Mouse (Mus musculus): ENCODE data around the gene Usp47. TPM values are rescaled to one million over a fixed set of nuclear protein-coding genes. Genes with fewer than 3 reads are reported as not detected.

Usp47 gene
- polyA plus RNA-seq, 1 experiment, result 37.8 TPM

DNA sequence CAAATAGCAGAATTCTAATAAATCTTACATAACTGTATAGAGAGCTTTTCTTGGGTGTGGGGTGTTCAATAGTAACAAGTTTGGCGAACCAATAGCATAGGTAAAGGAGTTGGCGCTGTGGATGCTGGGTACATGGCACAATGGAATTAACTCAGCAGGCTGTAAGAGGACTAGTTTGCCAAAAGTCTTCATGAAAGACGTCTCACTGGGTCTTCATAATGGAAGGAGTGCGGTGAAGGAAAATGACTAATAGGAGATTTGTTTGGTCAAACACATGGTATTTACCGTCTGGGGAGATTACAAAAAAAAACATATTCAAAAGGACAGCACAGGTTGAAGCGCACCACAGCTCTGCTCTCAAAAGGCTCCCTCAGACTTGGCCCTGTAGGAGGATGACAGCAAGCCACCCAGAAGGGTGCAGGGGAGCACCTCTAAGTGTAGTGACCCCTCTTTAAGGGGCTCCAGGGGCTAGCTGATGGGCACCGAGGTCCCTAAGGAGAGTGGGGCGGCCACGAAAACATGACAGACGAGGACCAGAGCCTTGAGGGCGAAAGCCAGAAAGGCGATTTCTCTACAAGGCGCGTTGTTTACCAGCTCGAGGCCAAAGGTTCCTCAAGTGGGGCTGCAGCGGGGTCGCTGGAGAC, 676 bp upstream of the Usp47 start:
- H3K27ac ChIP-seq (replicated peaks; ENCODE audit: low read depth, low read length), result peak overlapping the region; percentile 95
- H3K4me1 ChIP-seq (ENCODE audit: control insufficient read depth, insufficient read depth, insufficient read length, low read length), result peaks cover 8% of the 10 kb centered on the region
- peak overlapping the region; percentile 86 for H3K4me3 ChIP-seq (ENCODE audit: insufficient read depth, low read depth, low read length)

GRCm38 (mm10) chr7:112023601-112024445, 519 bp downstream of the Usp47 start:
- H3K4me1 ChIP-seq (ENCODE audit: control insufficient read depth, insufficient read depth, insufficient read length, low read length), result peaks cover 11% of the 10 kb centered on the region
- H3K27ac ChIP-seq (replicated peaks; ENCODE audit: low read depth, low read length), result peak overlapping the region; percentile 92
- H3K4me3 ChIP-seq (ENCODE audit: insufficient read depth, low read depth, low read length), result peak overlapping the region; percentile 86

DNA sequence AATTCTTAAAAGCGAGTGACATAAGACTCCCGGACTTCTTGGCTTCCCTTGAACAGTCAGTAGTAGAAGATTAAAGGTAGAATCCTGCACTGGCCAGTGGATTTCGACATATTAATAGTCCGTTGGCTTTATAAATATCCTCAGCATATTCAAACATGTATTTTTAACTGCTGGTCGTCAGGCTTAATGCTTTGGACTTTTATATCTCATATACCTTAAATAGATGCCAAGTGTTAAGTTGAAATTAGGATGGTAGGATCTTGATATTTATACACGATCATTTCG, 1.1 kb downstream of the Usp47 start:
- peak overlapping the region; percentile 92 for H3K27ac ChIP-seq (replicated peaks; ENCODE audit: low read depth, low read length)
- peaks cover 11% of the 10 kb centered on the region for H3K4me1 ChIP-seq (ENCODE audit: control insufficient read depth, insufficient read depth, insufficient read length, low read length)
- H3K4me3 ChIP-seq (ENCODE audit: insufficient read depth, low read depth, low read length), result peak overlapping the region; percentile 86

DNA sequence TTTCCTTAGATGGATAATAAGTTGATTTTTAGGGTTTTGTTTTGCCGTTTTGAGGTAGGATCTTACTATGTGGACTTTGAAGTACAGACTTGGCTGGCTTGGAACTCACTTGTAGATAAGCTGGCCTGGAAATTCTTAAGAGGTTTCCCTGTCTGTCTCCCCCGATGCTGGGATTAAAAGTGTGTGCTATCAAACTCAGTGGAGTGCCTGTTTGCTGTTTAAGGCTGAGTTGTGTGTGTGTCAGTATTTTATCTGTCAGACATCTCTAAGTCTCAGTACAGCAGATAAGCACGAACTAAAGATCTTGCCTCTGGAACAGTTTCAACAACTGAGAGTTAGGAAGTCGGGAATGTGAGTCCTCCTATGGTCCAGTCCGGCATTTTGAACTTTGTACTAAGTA, 1.6 kb downstream of the Usp47 start:
- Histone ChIP-seq H3K4me3 (ENCODE audit: insufficient read depth, low read depth, low read length) (peak overlapping the region; percentile 34), H3K4me1 (ENCODE audit: control insufficient read depth, insufficient read depth, insufficient read length, low read length) (peaks cover 11% of the 10 kb centered on the region), H3K27ac (replicated peaks; ENCODE audit: low read depth, low read length) (no peak overlapping the region)

- H3K27ac ChIP-seq (replicated peaks; ENCODE audit: low read depth, low read length), result no peak overlapping the region
- H3K4me3 ChIP-seq (ENCODE audit: insufficient read depth, low read depth, low read length), result no peak overlapping the region
- H3K4me1 ChIP-seq (ENCODE audit: control insufficient read depth, insufficient read depth, insufficient read length, low read length), result peaks cover 8% of the 10 kb centered on the region; the same call in 1 of the 2 replicates
These were observed 7.3 kb downstream of the Usp47 start for GRCm38 (mm10) chr7:112030594-112030993.

DNA sequence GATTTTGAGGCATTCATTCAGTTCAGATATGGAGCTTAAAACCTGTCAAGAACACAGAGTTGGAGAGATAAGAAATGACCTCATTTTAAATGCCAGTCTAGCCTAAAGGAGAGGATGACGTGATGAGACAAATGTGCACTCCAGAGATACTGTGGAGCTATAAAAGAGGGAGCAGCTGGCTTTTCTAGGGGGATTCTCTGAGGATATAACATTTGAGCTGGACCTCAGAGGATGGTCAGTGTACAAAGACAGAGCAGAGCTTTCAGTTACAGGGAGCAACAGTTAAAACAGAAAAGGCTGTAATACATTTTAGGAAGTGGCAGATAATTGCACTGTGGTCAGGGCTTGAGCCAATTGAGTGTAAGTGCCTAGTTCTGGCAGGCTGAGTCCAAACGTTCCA, 12.5 kb downstream of the Usp47 start:
- H3K27ac ChIP-seq (replicated peaks; ENCODE audit: low read depth, low read length), result no peak overlapping the region; the same call in 1 of the 2 replicates
- H3K4me3 ChIP-seq (ENCODE audit: insufficient read depth, low read depth, low read length), result no peak overlapping the region
- H3K4me1 ChIP-seq (ENCODE audit: control insufficient read depth, insufficient read depth, insufficient read length, low read length), result 0 out of 2 replicates have a peak, but pooled peaks cover 2% of the 10 kb centered on the region

GRCm38 (mm10) chr7:112036636-112037035, 13.3 kb downstream of the Usp47 start:
- Histone ChIP-seq H3K27ac (replicated peaks; ENCODE audit: low read depth, low read length) (no peak overlapping the region), H3K4me3 (ENCODE audit: insufficient read depth, low read depth, low read length) (no peak overlapping the region), H3K4me1 (ENCODE audit: control insufficient read depth, insufficient read depth, insufficient read length, low read length) (0 out of 2 replicates have a peak, but pooled peaks cover 2% of the 10 kb centered on the region)

DNA sequence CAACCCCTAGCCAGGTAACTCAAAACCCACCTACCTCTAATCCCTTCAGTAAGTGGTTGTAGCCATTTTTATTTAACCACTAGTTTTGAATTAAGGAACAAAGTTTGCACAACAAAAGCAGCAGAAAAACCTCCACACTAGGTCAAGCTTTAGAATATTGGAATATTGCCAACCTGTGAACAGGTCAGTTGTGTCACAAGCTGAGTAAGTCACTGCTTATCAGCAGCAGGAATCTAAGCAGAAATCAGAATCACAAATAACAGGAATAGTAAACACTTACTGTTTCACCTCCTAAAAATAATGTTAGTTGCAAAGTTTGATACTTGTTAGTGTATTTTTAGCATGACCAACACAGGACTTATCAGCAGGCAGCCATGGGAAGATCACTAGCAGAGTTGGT, 17.0 kb downstream of the Usp47 start:
- no peak overlapping the region for H3K27ac ChIP-seq (replicated peaks; ENCODE audit: low read depth, low read length)
- peaks cover 5% of the 10 kb centered on the region; the same call in 1 of the 2 replicates for H3K4me1 ChIP-seq (ENCODE audit: control insufficient read depth, insufficient read depth, insufficient read length, low read length)
- H3K4me3 ChIP-seq (ENCODE audit: insufficient read depth, low read depth, low read length), result no peak overlapping the region

- Histone ChIP-seq H3K4me3 (ENCODE audit: insufficient read depth, low read depth, low read length) (no peak overlapping the region), H3K27ac (replicated peaks; ENCODE audit: low read depth, low read length) (no peak overlapping the region), H3K4me1 (ENCODE audit: control insufficient read depth, insufficient read depth, insufficient read length, low read length) (peaks cover 7% of the 10 kb centered on the region)
These were observed 19.5 kb downstream of the Usp47 start for GRCm38 (mm10) chr7:112042758-112043157.

DNA sequence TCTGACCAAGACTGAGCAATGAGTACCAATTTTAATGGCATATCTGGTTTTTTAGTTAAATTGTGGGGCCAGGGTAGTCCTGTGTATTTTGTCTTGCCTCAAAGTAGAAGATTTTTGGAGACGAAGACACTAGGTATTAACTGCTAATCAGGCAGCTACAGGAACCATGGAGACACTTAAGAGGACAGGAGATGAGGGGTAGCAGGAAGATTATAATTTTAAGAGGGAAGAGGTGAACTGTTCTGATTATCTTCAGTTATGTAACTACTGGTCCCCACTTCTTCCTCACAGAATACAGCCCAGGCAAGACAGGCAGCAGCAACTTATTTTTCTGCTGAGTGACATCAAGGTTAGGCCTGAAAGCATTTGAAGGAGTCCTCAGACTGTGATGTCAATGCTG, 21.9 kb downstream of the Usp47 start:
- peaks cover 7% of the 10 kb centered on the region for H3K4me1 ChIP-seq (ENCODE audit: control insufficient read depth, insufficient read depth, insufficient read length, low read length)
- H3K27ac ChIP-seq (replicated peaks; ENCODE audit: low read depth, low read length), result no peak overlapping the region
- no peak overlapping the region for H3K4me3 ChIP-seq (ENCODE audit: insufficient read depth, low read depth, low read length)

DNA sequence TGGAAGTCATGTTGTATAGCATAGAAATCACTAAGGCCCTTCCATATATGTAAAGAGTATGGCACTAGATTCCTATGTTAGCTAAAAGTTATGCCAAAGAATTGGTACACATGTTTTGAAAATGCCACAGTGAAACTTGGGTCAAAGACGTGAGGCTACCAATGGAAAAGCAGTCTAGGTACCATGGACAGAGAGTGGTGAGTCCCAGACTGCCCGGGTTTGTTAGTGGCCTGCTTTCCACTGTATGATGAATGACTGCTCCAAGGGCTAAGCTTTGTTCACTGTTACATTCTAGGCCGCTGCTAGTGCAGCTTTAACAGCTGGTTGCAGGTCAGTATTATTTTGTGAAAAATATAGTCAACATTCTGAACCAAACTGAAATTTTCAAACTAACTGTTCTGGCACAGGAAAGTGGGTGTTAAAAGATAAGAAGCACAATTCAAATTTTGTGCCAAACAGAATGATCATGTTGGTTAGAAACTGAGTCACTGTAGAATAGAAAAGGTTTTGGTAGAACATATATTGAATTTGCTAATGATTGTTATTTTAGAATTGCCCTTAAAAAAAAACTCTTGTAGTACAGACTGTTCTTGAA, 22.6 kb downstream of the Usp47 start:
- H3K4me3 ChIP-seq (ENCODE audit: insufficient read depth, low read depth, low read length), result no peak overlapping the region
- no peak overlapping the region for H3K27ac ChIP-seq (replicated peaks; ENCODE audit: low read depth, low read length)
- peaks cover 7% of the 10 kb centered on the region for H3K4me1 ChIP-seq (ENCODE audit: control insufficient read depth, insufficient read depth, insufficient read length, low read length)

GRCm38 (mm10) chr7:112048643-112049042, 25.3 kb downstream of the Usp47 start:
- H3K4me3 ChIP-seq (ENCODE audit: insufficient read depth, low read depth, low read length), result no peak overlapping the region
- H3K27ac ChIP-seq (replicated peaks; ENCODE audit: low read depth, low read length), result no peak overlapping the region

DNA sequence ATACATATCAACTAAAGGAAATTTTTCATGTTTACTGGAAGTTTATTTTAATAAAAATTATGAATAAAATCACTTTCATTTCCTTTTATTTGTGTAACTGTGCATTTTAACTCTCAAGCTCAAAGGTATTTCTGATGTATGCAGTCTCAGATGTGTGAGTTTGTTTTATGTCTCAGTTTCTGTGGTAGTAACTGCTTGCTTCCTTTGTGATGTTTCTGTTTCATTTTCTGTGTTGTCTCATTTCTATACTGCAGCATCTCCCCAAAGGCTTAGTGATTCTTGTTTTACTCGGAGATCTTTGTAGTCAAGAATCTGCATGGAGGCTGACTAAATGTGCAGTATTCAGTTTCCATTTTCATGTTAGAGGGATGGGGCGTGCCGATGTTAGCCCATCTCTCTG, 30.4 kb downstream of the Usp47 start:
- H3K4me3 ChIP-seq (ENCODE audit: insufficient read depth, low read depth, low read length), result no peak overlapping the region
- H3K27ac ChIP-seq (replicated peaks; ENCODE audit: low read depth, low read length), result no peak overlapping the region
- 0 out of 2 replicates have a peak, but pooled peaks cover 2% of the 10 kb centered on the region for H3K4me1 ChIP-seq (ENCODE audit: control insufficient read depth, insufficient read depth, insufficient read length, low read length)

More at GRCm38 (mm10) chr7:112048643-112049042, 25.3 kb downstream of the Usp47 start:
- peaks cover 4% of the 10 kb centered on the region; the same call in 1 of the 2 replicates for H3K4me1 ChIP-seq (ENCODE audit: control insufficient read depth, insufficient read depth, insufficient read length, low read length)

GRCm38 (mm10) chr7:112055901-112056625, 32.8 kb downstream of the Usp47 start:
- no peaks in the 10 kb centered on the region for H3K4me1 ChIP-seq (ENCODE audit: control insufficient read depth, insufficient read depth, insufficient read length, low read length)

GRCm38 (mm10) chr7:112074868-112075267, 51.6 kb downstream of the Usp47 start:
- no peak overlapping the region for H3K4me3 ChIP-seq (ENCODE audit: insufficient read depth, low read depth, low read length)
- H3K4me1 ChIP-seq (ENCODE audit: control insufficient read depth, insufficient read depth, insufficient read length, low read length), result no peaks in the 10 kb centered on the region
- no peak overlapping the region for H3K27ac ChIP-seq (replicated peaks; ENCODE audit: low read depth, low read length)

More at GRCm38 (mm10) chr7:112055901-112056625, 32.8 kb downstream of the Usp47 start:
- H3K27ac ChIP-seq (replicated peaks; ENCODE audit: low read depth, low read length), result no peak overlapping the region
- H3K4me3 ChIP-seq (ENCODE audit: insufficient read depth, low read depth, low read length), result no peak overlapping the region
